Mouse (Mus musculus): ENCODE data around the gene Sept1. TPM values are rescaled to one million over a fixed set of nuclear protein-coding genes. Genes with fewer than 3 reads are reported as not detected.

The Sept1 gene
- 34.1 and 35.9 TPM in 2 replicates for polyA plus RNA-seq (2016; fragmentation: Nextera tagmentation; extraction: Ambion mirVana)

DNA sequence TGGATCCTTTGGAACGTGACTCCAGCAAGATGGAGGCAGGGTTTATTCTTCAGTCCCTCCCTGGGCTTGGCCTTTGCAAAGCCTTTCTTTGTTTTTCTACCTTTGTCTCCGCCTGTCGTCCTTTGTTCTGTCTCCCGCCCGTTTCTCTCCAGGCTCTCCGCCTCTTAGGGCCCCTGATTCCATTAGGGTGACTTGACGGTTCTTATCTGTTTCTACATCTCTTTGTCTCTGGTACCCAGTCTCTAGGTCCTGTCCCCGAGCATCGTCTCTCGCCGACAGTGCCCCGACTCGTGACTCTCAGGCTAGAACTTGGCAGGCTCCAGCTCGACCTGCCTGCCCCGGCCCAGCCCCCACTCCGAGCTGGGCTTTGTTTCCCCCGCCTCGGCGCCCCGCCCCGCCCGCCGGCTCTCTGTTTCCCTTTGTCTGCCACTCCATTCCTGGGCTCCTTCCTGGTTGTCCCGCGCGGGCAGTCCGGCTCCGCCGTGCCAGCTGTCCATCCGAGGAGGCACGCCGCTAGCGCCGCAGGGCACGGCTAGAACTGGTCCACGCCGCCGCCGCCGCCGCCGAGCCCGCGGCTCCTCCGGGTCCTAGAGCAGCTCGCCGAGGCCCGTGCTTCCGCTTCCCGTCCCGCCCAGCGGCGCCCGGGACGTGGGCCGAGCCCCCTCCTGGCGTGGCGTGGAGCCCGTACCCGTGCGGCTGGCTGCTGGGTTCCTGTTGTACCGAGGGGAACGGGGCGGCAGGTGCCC, at the start of gene Sept1, which contains the start of gene Zfp553:
Gene Sept1, minus strand, starts transcription at position 509 of the 746 bp plus-strand sequence.
Gene Zfp553, plus strand, starts transcription at position 440 of the 746 bp plus-strand sequence.
- under 1% methylated on average over 64 of the region's 64 CpGs for WGBS
- peak within 1 kb of the TSS; percentile 90 for H3K4me3 ChIP-seq (replicated peaks)
- H3K27ac ChIP-seq = peak within 1 kb of the TSS; percentile 99
- H3K4me1 ChIP-seq (replicated peaks) = peaks cover 28% of the 10 kb centered on the region
- H3K4me2 ChIP-seq = peak within 1 kb of the TSS; percentile 76
- no peaks in the 10 kb centered on the region for H3K27me3 ChIP-seq
- peak; percentile 91 for ATAC-seq (ENCODE audit: insufficient number of reproducible peaks, insufficient read depth, low FRiP score, low TSS enrichment, low read depth)
- peaks cover 65% of the 10 kb centered on the region for H3K36me3 ChIP-seq
- peak within 1 kb of the TSS; percentile 96 for H3K9ac ChIP-seq (replicated peaks)
- H3K9me3 ChIP-seq = peaks cover 6% of the 10 kb centered on the region; the same call in 1 of the 2 replicates

DNA sequence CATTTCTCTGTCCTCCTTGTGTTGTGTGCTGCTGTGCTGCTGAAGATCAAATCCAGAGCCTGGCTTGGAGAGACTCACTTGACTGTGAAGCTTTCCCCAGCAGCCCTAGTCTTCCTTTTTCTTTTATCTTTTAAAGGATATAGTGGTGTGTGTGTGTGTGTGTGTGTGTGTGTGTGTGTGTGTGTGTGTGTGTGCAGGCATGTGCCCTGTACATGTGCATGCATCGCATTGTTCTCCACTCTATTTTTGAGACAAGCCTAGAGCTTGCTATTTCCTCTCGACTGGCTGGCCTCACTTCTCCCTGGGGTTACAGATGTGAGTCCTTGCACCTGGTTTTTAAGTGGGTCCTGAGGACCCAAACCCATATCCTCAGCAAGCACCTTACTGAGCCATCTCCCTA, 49.3 kb upstream of the Sept1 start:
- no peak for ATAC-seq (ENCODE audit: insufficient number of reproducible peaks, insufficient read depth, low FRiP score, low TSS enrichment, low read depth)
- Histone ChIP-seq H3K4me2 (no peak overlapping the region), H3K9ac (replicated peaks) (no peak overlapping the region), H3K4me3 (replicated peaks) (no peak overlapping the region), H3K9me3 (peaks cover 8% of the 10 kb centered on the region; the same call in 1 of the 2 replicates), H3K36me3 (no peaks in the 10 kb centered on the region), H3K27me3 (no peaks in the 10 kb centered on the region), H3K27ac (no peak overlapping the region), H3K4me1 (replicated peaks) (no peaks in the 10 kb centered on the region)
- 83% methylated on average over 2 of the region's 2 CpGs for WGBS

DNA sequence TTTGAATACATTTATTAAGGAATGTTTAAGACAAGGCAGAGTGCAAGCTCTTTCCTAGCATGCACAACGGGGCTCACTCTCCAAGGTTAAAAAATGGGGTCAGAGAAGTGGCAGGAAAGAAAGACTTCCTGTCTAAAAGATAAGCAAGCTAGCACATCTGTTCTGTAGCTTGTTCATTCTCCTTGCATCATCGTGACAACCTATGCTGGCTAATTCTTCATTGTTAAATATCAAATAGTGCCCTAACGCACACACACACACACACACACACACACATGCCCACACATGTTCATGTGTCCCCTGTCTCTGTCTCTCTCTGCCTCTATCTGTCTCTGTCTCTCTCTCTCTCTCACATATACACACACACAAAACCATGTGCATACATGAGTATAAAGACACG, 48.2 kb upstream of the Sept1 start:
- Histone ChIP-seq H3K27ac (no peak overlapping the region), H3K4me3 (replicated peaks) (no peak overlapping the region), H3K4me2 (no peak overlapping the region), H3K36me3 (no peaks in the 10 kb centered on the region), H3K9me3 (no peaks in the 10 kb centered on the region), H3K27me3 (no peaks in the 10 kb centered on the region), H3K9ac (replicated peaks) (no peak overlapping the region), H3K4me1 (replicated peaks) (no peaks in the 10 kb centered on the region)
- no peak for ATAC-seq (ENCODE audit: insufficient number of reproducible peaks, insufficient read depth, low FRiP score, low TSS enrichment, low read depth)
- 74% methylated on average over 4 of the region's 4 CpGs for WGBS

DNA sequence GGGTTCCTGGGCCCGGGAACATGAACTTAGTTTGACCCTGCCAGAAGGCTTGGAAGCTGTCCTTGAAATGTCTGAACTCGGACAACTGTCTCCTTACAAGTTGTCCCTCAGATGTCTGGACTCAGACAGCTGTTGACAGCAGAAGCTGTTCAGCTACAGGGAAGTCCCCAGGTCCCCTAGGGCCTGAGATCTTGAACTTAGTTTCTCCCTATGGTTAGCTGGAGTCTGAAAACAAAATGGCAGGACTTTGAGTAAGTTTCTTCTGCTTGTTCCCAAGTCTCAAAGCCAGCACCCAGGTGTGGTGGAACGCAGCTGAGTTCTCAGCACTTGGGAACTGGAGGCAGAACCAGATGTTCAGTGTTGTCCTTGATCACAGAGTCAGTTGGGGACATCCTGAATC, 47.2 kb upstream of the Sept1 start:
- H3K4me1 ChIP-seq (replicated peaks) = no peaks in the 10 kb centered on the region
- H3K4me3 ChIP-seq (replicated peaks) = no peak overlapping the region
- no peak overlapping the region for H3K9ac ChIP-seq (replicated peaks)
- H3K27ac ChIP-seq = no peak overlapping the region
- no peak for ATAC-seq (ENCODE audit: insufficient number of reproducible peaks, insufficient read depth, low FRiP score, low TSS enrichment, low read depth)
- no peaks in the 10 kb centered on the region for H3K9me3 ChIP-seq
- 71% methylated on average over 3 of the region's 3 CpGs for WGBS
- no peaks in the 10 kb centered on the region for H3K27me3 ChIP-seq
- no peak overlapping the region for H3K4me2 ChIP-seq
- H3K36me3 ChIP-seq = no peaks in the 10 kb centered on the region

DNA sequence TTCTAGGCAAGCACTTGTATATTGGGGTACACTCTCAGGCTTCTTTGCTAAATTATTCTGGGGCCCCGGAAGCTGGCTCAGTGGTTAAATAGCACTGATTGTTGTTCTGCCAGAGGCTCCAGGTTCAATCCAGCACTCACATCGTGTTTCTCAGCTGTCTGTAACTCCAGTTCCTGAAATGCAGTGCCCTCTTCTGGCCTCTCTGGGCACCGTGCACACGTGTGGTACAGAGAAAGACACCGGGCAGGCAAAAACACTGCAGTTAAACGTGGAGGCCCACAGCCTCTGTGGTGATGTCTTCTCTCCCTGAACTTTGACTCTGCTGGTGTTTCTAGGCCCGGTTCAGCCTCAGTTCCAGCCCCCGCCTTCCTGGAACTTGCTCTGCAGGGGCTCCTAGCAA, 45.4 kb upstream of the Sept1 start:
- H3K4me3 ChIP-seq (replicated peaks) = no peak overlapping the region
- H3K27me3 ChIP-seq = no peaks in the 10 kb centered on the region
- H3K36me3 ChIP-seq = no peaks in the 10 kb centered on the region
- ATAC-seq (ENCODE audit: insufficient number of reproducible peaks, insufficient read depth, low FRiP score, low TSS enrichment, low read depth) = no peak
- no peaks in the 10 kb centered on the region for H3K9me3 ChIP-seq
- 26% methylated on average over 8 of the region's 8 CpGs for WGBS
- H3K4me2 ChIP-seq = no peak overlapping the region
- no peak overlapping the region for H3K9ac ChIP-seq (replicated peaks)
- no peak overlapping the region for H3K27ac ChIP-seq
- peaks cover under 1% of the 10 kb centered on the region; the same call in 1 of the 2 replicates for H3K4me1 ChIP-seq (replicated peaks)

DNA sequence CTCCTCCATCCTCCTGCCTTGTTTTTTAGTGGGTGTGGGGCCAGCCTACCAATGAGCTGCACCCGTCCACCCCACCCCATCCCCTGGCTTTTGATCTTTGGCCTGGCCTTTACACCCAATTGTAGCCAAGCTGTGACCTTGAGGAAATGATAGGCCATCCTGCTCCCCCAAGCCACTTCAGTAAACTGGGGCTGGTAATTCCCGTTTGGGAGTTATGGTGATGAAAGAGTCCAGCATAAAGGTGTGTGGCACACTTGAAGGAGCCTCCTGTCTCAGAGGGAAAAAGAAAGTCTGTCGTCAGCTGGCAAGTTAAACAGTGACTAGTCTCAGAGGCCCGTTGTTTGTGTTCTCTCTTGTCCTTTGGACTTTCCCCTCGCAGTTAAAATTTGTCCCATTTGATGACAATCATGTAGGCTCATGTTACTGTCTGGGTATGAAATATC, 43.6 kb upstream of the Sept1 start:
- WGBS = 68% methylated on average over 5 of the region's 5 CpGs
- H3K9ac ChIP-seq (replicated peaks) = no peak overlapping the region
- H3K4me3 ChIP-seq (replicated peaks) = no peak overlapping the region
- H3K27ac ChIP-seq = no peak overlapping the region
- H3K9me3 ChIP-seq = peaks cover 3% of the 10 kb centered on the region; the same call in 1 of the 2 replicates
- peaks cover 11% of the 10 kb centered on the region for H3K36me3 ChIP-seq
- H3K27me3 ChIP-seq = no peaks in the 10 kb centered on the region
- ATAC-seq (ENCODE audit: insufficient number of reproducible peaks, insufficient read depth, low FRiP score, low TSS enrichment, low read depth) = no peak
- peaks cover 12% of the 10 kb centered on the region for H3K4me1 ChIP-seq (replicated peaks)
- no peak overlapping the region for H3K4me2 ChIP-seq

DNA sequence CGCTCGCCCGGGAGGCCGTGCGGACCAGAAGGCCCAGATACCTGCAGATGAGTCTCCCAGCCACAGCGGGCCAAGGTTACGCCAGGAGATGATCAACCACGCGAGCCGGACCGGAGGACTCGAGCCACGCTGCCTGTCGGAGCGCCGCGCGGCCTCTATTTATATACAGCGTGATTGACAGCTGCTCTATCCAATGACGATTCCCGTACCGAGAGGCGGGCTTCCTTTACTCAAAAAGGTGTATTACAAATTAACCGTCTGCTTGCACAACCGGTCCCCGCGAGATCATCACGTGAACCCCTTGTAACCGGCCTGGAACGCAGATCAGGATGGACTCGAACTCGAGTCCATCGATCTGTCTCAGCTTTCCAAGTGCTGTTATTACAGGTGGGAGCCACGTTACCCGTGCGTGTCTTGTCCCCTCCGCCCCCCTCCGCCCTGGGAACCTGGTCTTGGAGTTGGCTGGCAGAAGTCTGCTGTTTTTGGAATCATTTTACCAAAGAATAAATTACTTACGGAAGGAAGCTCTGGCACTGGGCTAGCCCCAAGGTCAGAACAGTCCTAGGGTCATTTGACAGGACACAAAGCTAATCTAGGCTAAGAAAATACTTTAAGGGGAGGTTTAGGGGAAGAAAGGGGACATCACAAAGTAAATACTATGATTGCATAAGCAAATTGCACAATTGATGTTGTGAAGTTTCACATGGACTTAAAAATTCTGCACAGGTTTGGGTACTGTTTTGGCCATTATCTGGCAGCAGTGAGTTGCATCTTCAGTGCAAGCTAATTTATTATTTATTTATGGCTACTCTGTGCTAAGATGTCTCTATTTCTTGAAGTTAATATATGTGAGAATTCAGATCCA, 41.2 kb upstream of the Sept1 start, which contains the start of gene Sephs2:
Gene Sephs2, minus strand, starts transcription at position 131 of the 865 bp plus-strand sequence.
- Histone ChIP-seq H3K4me2 (peak within 1 kb of the TSS; percentile 93), H3K9ac (replicated peaks) (peak within 1 kb of the TSS; percentile 90), H3K27me3 (no peaks in the 10 kb centered on the region), H3K4me3 (replicated peaks) (peak within 1 kb of the TSS; percentile 90), H3K36me3 (peaks cover 31% of the 10 kb centered on the region), H3K9me3 (peaks cover 3% of the 10 kb centered on the region; the same call in 1 of the 2 replicates), H3K4me1 (replicated peaks) (peaks cover 12% of the 10 kb centered on the region), H3K27ac (peak within 1 kb of the TSS; percentile 90)
- peak; percentile 86 for ATAC-seq (ENCODE audit: insufficient number of reproducible peaks, insufficient read depth, low FRiP score, low TSS enrichment, low read depth)
- WGBS = 4% methylated on average over 39 of the region's 39 CpGs

DNA sequence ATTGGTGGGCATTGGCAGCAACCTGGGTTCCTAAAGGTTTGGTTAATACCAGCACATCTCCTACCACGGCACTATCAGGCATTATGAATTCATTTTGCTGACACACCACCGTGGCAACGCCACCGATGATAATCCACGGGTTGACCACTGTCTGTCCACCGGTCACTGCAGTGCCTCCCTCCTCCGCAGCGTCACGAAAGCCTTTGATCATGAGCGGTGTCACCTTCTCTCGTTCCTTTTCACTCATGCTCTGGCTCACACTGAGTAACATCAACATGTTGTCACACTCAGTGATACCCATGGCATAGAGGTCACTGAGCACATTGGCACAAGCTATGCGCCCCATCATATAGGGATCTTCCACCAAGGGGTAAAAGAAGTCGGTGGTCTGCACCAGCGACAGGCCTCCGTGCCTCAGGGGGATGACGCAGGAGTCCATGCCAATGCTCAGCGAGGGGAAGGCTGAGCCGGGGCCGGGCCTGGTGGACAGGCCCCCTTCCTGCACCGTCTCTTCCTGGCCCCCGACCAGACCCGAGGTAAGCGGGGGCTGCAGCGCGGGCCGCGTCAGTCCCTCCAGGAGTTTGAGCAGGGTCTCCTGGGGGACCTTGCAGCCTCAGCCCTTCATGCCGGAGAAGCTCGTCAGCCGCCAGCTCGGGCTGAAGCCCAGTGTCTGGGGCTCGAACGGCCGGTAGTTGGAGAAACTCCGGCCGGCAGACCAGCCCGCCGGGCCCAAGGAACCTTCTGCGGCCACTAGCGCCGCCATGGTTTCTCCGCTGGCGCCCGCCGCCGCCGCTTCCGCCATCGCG, 40.4 kb upstream of the Sept1 start:
- WGBS = 17% methylated on average over 50 of the region's 50 CpGs
- H3K9me3 ChIP-seq = peaks cover 12% of the 10 kb centered on the region; the same call in 1 of the 2 replicates
- H3K4me1 ChIP-seq (replicated peaks) = peaks cover 12% of the 10 kb centered on the region
- peak overlapping the region; percentile 90 for H3K4me3 ChIP-seq (replicated peaks)
- H3K27ac ChIP-seq = peak overlapping the region; percentile 90
- no peaks in the 10 kb centered on the region for H3K27me3 ChIP-seq
- peaks cover 38% of the 10 kb centered on the region for H3K36me3 ChIP-seq
- H3K4me2 ChIP-seq = peak overlapping the region; percentile 93
- H3K9ac ChIP-seq (replicated peaks) = peak overlapping the region; percentile 90
- peak; percentile 83 for ATAC-seq (ENCODE audit: insufficient number of reproducible peaks, insufficient read depth, low FRiP score, low TSS enrichment, low read depth)

DNA sequence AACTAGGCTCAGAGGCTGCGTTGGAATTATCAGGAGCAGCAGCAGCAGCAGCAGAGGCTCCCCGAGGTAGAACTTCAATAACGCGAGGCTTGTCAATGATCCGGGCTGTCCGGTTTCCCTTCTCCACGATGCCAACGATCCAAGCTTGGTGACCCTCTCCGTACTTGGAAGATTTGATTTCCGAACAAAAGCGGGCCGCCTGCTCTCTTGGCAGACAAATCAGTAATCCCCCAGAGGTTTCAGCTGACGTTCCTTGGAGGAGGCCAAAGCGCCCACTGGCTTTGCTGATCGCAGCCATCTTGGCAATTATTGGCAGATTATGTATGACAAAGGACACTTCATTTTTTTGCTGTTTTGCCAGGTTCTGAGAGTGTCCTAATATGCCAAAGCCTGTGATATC, 39.6 kb upstream of the Sept1 start:
- ATAC-seq (ENCODE audit: insufficient number of reproducible peaks, insufficient read depth, low FRiP score, low TSS enrichment, low read depth) = no peak
- Histone ChIP-seq H3K36me3 (peaks cover 38% of the 10 kb centered on the region), H3K4me2 (peak overlapping the region; percentile 93), H3K9ac (replicated peaks) (no peak overlapping the region), H3K27ac (no peak overlapping the region), H3K4me3 (replicated peaks) (no peak overlapping the region), H3K27me3 (no peaks in the 10 kb centered on the region), H3K4me1 (replicated peaks) (peaks cover 12% of the 10 kb centered on the region), H3K9me3 (peaks cover 15% of the 10 kb centered on the region; the same call in 1 of the 2 replicates)
- WGBS = 98% methylated on average over 15 of the region's 15 CpGs

DNA sequence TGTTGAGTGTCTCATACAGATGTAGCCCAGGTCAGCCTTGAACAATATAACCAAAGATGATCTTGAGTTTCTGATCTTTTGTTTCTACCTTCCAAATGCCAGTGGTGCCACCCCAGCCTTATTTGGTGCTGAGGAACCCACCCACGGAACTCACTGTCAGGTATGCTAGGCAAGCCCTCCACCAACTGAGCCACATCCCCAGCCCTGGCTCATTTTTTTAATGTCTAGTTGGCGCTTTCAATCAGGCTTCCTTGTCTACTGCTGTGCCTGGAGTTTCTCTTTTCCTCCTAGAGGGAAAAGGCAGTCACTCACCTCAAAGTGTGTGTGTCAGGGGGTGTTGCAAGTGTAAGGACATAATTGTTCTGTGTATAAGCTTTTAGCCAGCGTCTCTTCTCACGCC, 38.2 kb upstream of the Sept1 start:
- H3K27ac ChIP-seq = no peak overlapping the region
- H3K27me3 ChIP-seq = no peaks in the 10 kb centered on the region
- no peak overlapping the region for H3K4me3 ChIP-seq (replicated peaks)
- no peak for ATAC-seq (ENCODE audit: insufficient number of reproducible peaks, insufficient read depth, low FRiP score, low TSS enrichment, low read depth)
- H3K9ac ChIP-seq (replicated peaks) = no peak overlapping the region
- peaks cover 38% of the 10 kb centered on the region for H3K36me3 ChIP-seq
- H3K4me1 ChIP-seq (replicated peaks) = peaks cover 12% of the 10 kb centered on the region
- H3K9me3 ChIP-seq = peaks cover 15% of the 10 kb centered on the region; the same call in 1 of the 2 replicates
- no peak overlapping the region for H3K4me2 ChIP-seq
- WGBS = 96% methylated on average over 4 of the region's 4 CpGs

All from limb, embryonic 12.5 days (tissue).